Mouse (Mus musculus): ENCODE measurements around the gene Gata5. TPM values are rescaled to one million over a fixed set of nuclear protein-coding genes. Genes with fewer than 3 reads are reported as not detected.

The Gata5 gene
- total RNA-seq, 4 experiments from 2014 or later = not detected

Other genes with a start within 250 kb of the Gata5 start
- gene Hrh3, start 230.2 kb downstream of the Gata5 start, total RNA-seq (2022) = 10 to 100 TPM; 48.3 to 55.8 (median 50.0) TPM
- gene Osbpl2, start 215.4 kb downstream of the Gata5 start, total RNA-seq (2022) = 10 to 100 TPM; 49.3 to 57.5 (median 52.7) TPM
- gene Adrm1, start 163.2 kb downstream of the Gata5 start, total RNA-seq (2022) = 100 to 1,000 TPM in 3 of 4 experiments, 10 to 100 TPM in 1; 97.9 to 107 (median 104) TPM
- gene Lama5, start 108.8 kb downstream of the Gata5 start, total RNA-seq (2022) = 10 to 100 TPM in 2 of 4 experiments, 1 to 10 TPM in 2; 7.6 to 11.7 (median 10.2) TPM
- 100 to 1,000 TPM; 566 to 881 (median 750) TPM for gene Rps21, start 77.3 kb downstream of the Gata5 start, total RNA-seq (2022)
- 10 to 100 TPM; 30.1 to 32.9 (median 31.7) TPM for gene Cables2, start 61.2 kb downstream of the Gata5 start, total RNA-seq (2022)
- gene Rbbp8nl, start 44.8 kb downstream of the Gata5 start, total RNA-seq (2022) = not detected
- 1 to 10 TPM; 1.7 to 2.8 (median 2.1) TPM for gene Slco4a1, start 121.5 kb upstream of the Gata5 start, total RNA-seq (2022)
- 1 to 10 TPM; 3.1 to 4.7 (median 4.3) TPM for gene Ntsr1, start 165.3 kb upstream of the Gata5 start, total RNA-seq (2022)
- gene Mrgbp, start 246.6 kb upstream of the Gata5 start, total RNA-seq (2022) = 10 to 100 TPM; 20.9 to 26.4 (median 22.7) TPM

Data from layer of hippocampus, adult 8-10 months (tissue).